In the genomic region with DNA sequence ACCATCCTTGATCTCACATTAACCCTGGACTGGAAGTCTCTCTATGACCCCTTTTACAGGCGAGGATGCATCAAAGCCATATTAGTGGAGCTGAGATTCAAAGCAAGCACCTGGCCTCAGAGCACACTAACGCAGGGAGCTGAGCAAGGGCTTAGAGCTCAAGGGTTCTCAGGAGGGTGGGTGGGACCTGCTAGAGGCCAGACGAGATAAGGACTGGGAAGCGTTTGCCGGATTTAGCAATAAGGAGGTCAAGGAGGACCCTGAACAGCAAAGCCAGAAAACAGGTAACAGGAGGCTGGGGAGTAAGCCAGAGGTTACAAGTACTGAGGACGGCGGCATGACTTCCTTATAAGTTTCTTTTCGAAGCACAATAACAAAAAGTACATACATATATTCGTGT, we compare ENCODE assay signal across 20 mouse cellular contexts. TPM values are rescaled to one million over a fixed set of nuclear protein-coding genes. Genes with fewer than 3 reads are reported as not detected.
DNase-seq lines count a peak whose midpoint lies in the region; ATAC-seq and TF ChIP-seq lines count a peak whose summit lies in the region.
"Had no signal": no experiment of that assay in that cellular context is flagged by ENCODE, and none has a peak within 500 bp of the region (broad histone marks: within the 10 kb centered on the region; RNA-seq: fewer than 3 reads in every experiment).

No protein-coding gene starts in this region.

- DNase-seq in embryonic facial prominence, embryonic 14.5 days (ENCODE audit: low spot score) = no peak
- no peak for DNase-seq in embryonic facial prominence, embryonic 10.5 days (ENCODE audit: low spot score)
- peak; percentile 56 to 79 for DNase-seq in lung, postnatal 4 days
- no peak for DNase-seq in adrenal gland, adult 2 months
- DNase-seq in kidney, adult 2 months = no peak
- DNase-seq: adrenal gland, postnatal 36 days; cerebellum, adult 11-12 months; gastrocnemius, postnatal 10 days; heart, adult 11 months; kidney, adult 9 months; kidney, postnatal 14 days; liver, embryonic 13.5 days had no signal

- no peak overlapping the region for H3K27ac ChIP-seq in embryonic facial prominence, embryonic 14.5 days (replicated peaks; ENCODE audit: low read depth, low read length)
- H3K27ac ChIP-seq in embryonic facial prominence, embryonic 10.5 days (replicated peaks) = no peak overlapping the region
- peak overlapping the region; percentile 79 for H3K27ac ChIP-seq in bone marrow macrophage, adult 2 months (ENCODE audit: insufficient read depth, low read depth, low read length)
- H3K27ac ChIP-seq in lung, embryonic 16.5 days (ENCODE audit: low read length) = peak overlapping the region; percentile 69
- H3K27ac ChIP-seq in kidney, adult 2 months (ENCODE audit: insufficient read depth, low read depth, low read length) = no peak overlapping the region
- H3K27ac ChIP-seq: forebrain, embryonic 15.5 days; hindbrain, embryonic 13.5 days; liver, embryonic 13.5 days; neural tube, embryonic 15.5 days had no signal

- H3K4me2 ChIP-seq in embryonic facial prominence, embryonic 14.5 days (ENCODE audit: low read depth, low read length) = no peak overlapping the region
- H3K4me2 ChIP-seq in lung, embryonic 16.5 days (ENCODE audit: low read depth, low read length) = peak overlapping the region; percentile 16; the same call in 1 of the 2 replicates
- H3K4me2 ChIP-seq: forebrain, embryonic 15.5 days; hindbrain, embryonic 13.5 days; liver, embryonic 13.5 days; neural tube, embryonic 15.5 days had no signal

- no peak overlapping the region for H3K4me3 ChIP-seq in embryonic facial prominence, embryonic 14.5 days (ENCODE audit: low read depth, low read length)
- no peak overlapping the region for H3K4me3 ChIP-seq in embryonic facial prominence, embryonic 10.5 days
- no peak overlapping the region for H3K4me3 ChIP-seq in bone marrow macrophage, adult 2 months (ENCODE audit: insufficient read depth, low read length)
- H3K4me3 ChIP-seq in lung, embryonic 16.5 days (ENCODE audit: low read length) = no peak overlapping the region
- H3K4me3 ChIP-seq in kidney, adult 2 months (ENCODE audit: insufficient read depth, low read depth, low read length) = no peak overlapping the region
- H3K4me3 ChIP-seq: forebrain, embryonic 15.5 days; hindbrain, embryonic 13.5 days; liver, embryonic 13.5 days; midbrain, embryonic 10.5 days; neural tube, embryonic 15.5 days had no signal

- no peaks in the 10 kb centered on the region for H3K27me3 ChIP-seq in embryonic facial prominence, embryonic 14.5 days (replicated peaks; ENCODE audit: control insufficient read depth, insufficient read depth, low read length)
- H3K27me3 ChIP-seq in embryonic facial prominence, embryonic 10.5 days (replicated peaks; ENCODE audit: low read depth, poor library complexity, severe bottlenecking) = no peaks in the 10 kb centered on the region
- no peaks in the 10 kb centered on the region for H3K27me3 ChIP-seq in lung, embryonic 16.5 days (ENCODE audit: control insufficient read depth, insufficient read depth, low read depth, low read length)
- no peaks in the 10 kb centered on the region for H3K27me3 ChIP-seq in kidney, adult 2 months (replicated peaks; ENCODE audit: control insufficient read depth, insufficient read depth, low read length)
- H3K27me3 ChIP-seq: forebrain, embryonic 15.5 days; hindbrain, embryonic 13.5 days; liver, embryonic 13.5 days; neural tube, embryonic 15.5 days had no signal

- TF ChIP-seq CTCF in bone marrow macrophage, adult 2 months (IDR thresholded peaks at IDR 0.05; ENCODE audit: low read depth, low read length) = no peak
- no peak for TF ChIP-seq CTCF in kidney, adult 2 months (conservative IDR thresholded peaks at IDR 0.05; ENCODE audit: insufficient read depth, insufficient read length, low read depth, low read length)

- TF ChIP-seq POLR2A in bone marrow macrophage, adult 2 months (IDR thresholded peaks at IDR 0.05; ENCODE audit: borderline replicate concordance, low read depth, low read length) = no peak
- no peak for TF ChIP-seq POLR2A in kidney, adult 2 months (IDR thresholded peaks at IDR 0.05; ENCODE audit: low read depth, low read length)

- no peaks in the 10 kb centered on the region for H3K36me3 ChIP-seq in embryonic facial prominence, embryonic 14.5 days (ENCODE audit: control insufficient read depth, insufficient read depth, low read length)
- no peaks in the 10 kb centered on the region for H3K36me3 ChIP-seq in embryonic facial prominence, embryonic 10.5 days (replicated peaks)
- H3K36me3 ChIP-seq in lung, embryonic 16.5 days (ENCODE audit: control insufficient read depth, insufficient read depth, low read length) = no peaks in the 10 kb centered on the region
- no peaks in the 10 kb centered on the region for H3K36me3 ChIP-seq in kidney, adult 2 months (ENCODE audit: control insufficient read depth, insufficient read depth, low read length)
- H3K36me3 ChIP-seq: forebrain, embryonic 15.5 days; hindbrain, embryonic 13.5 days; liver, embryonic 13.5 days; neural tube, embryonic 15.5 days had no signal

- H3K4me1 ChIP-seq in embryonic facial prominence, embryonic 14.5 days (ENCODE audit: control insufficient read depth, insufficient read depth, low read length) = peaks cover 9% of the 10 kb centered on the region
- peaks cover 36% of the 10 kb centered on the region for H3K4me1 ChIP-seq in embryonic facial prominence, embryonic 10.5 days
- H3K4me1 ChIP-seq in bone marrow macrophage, adult 2 months (ENCODE audit: control insufficient read depth, insufficient read depth, low read length) = peaks cover 64% of the 10 kb centered on the region
- peaks cover 32% of the 10 kb centered on the region for H3K4me1 ChIP-seq in lung, embryonic 16.5 days (replicated peaks; ENCODE audit: control insufficient read depth, insufficient read depth, low read length)
- H3K4me1 ChIP-seq in kidney, adult 2 months (ENCODE audit: control insufficient read depth, insufficient read depth, low read length) = peaks cover 15% of the 10 kb centered on the region

- H3K9me3 ChIP-seq in embryonic facial prominence, embryonic 14.5 days (ENCODE audit: control insufficient read depth, low read length) = no peaks in the 10 kb centered on the region
- H3K9me3 ChIP-seq in embryonic facial prominence, embryonic 10.5 days = no peaks in the 10 kb centered on the region
- no peaks in the 10 kb centered on the region for H3K9me3 ChIP-seq in lung, embryonic 16.5 days (ENCODE audit: control insufficient read depth, low read length)
- H3K9me3 ChIP-seq: forebrain, embryonic 15.5 days; hindbrain, embryonic 13.5 days; liver, embryonic 13.5 days; midbrain, embryonic 10.5 days; neural tube, embryonic 15.5 days had no signal

- no peak overlapping the region for H3K9ac ChIP-seq in embryonic facial prominence, embryonic 14.5 days (ENCODE audit: low read depth, low read length)
- no peak overlapping the region for H3K9ac ChIP-seq in lung, embryonic 16.5 days (ENCODE audit: low read length)
- H3K9ac ChIP-seq: forebrain, embryonic 15.5 days; hindbrain, embryonic 13.5 days; liver, embryonic 13.5 days; neural tube, embryonic 15.5 days had no signal

- 0 out of 2 replicates have a peak, but pooled peaks have one; percentile 17 for ATAC-seq in embryonic facial prominence, embryonic 14.5 days (ENCODE audit: low read depth)
- peak; percentile 29; the same call in 1 of the 2 replicates for ATAC-seq in lung, embryonic 16.5 days (ENCODE audit: low read depth)
- ATAC-seq: CD4-positive, CD25-positive, alpha-beta regulatory T cell, adult 4 months; forebrain, embryonic 15.5 days; inflammation-experienced regulatory T-cells, adult 6 months had no signal

- WGBS in embryonic facial prominence, embryonic 14.5 days = 77% methylated on average over 9 of the region's 9 CpGs
- WGBS in embryonic facial prominence, embryonic 10.5 days = 79% methylated on average over 9 of the region's 9 CpGs
- WGBS in lung, embryonic 16.5 days = 47% methylated on average over 9 of the region's 9 CpGs
- 88% methylated on average over 9 of the region's 9 CpGs for WGBS in kidney, adult 2 months

RNA-seq across cellular contexts. Expression of a gene that starts 10.8 kb away (rescaled TPM):
- 14.1 and 15.1 TPM in 2 replicates for polyA plus RNA-seq in embryonic facial prominence, embryonic 14.5 days (2014; fragmentation: Nextera tagmentation; extraction: Ambion mirVana)
- polyA plus RNA-seq in embryonic facial prominence, embryonic 10.5 days (2016; fragmentation: Nextera tagmentation; extraction: Ambion mirVana) = 6.4 and 7.9 TPM in 2 replicates
- polyA plus RNA-seq in bone marrow macrophage, adult 2 months (2012; ENCODE audit: insufficient read depth, insufficient read length, missing spikeins) = 29.7 and 33.3 TPM in 2 replicates
- 6.9 and 7.7 TPM in 2 replicates for polyA plus RNA-seq in lung, embryonic 16.5 days (2015; fragmentation: Nextera tagmentation; extraction: Ambion mirVana)
- total RNA-seq in adrenal gland, adult 2 months (2021) = 1 to 10 TPM; 5.3 to 6.6 TPM
- polyA plus RNA-seq in adrenal gland, adult 2 months (2012; rRNA removed) = 0.90 and 2.4 TPM in 2 replicates
- 4.8 and 5.2 TPM in 2 replicates for polyA plus RNA-seq in kidney, adult 2 months (2012; rRNA removed)

RNA-seq across cellular contexts. Expression of a gene that starts 15.1 kb away (rescaled TPM):
- polyA plus RNA-seq in embryonic facial prominence, embryonic 14.5 days (2014; fragmentation: Nextera tagmentation; extraction: Ambion mirVana) = 34.3 and 40.6 TPM in 2 replicates
- 91.2 and 92.7 TPM in 2 replicates for polyA plus RNA-seq in embryonic facial prominence, embryonic 10.5 days (2016; fragmentation: Nextera tagmentation; extraction: Ambion mirVana)
- polyA plus RNA-seq in bone marrow macrophage, adult 2 months (2012; ENCODE audit: insufficient read depth, insufficient read length, missing spikeins) = 24.6 and 29.5 TPM in 2 replicates
- 46.9 and 47.7 TPM in 2 replicates for polyA plus RNA-seq in lung, embryonic 16.5 days (2015; fragmentation: Nextera tagmentation; extraction: Ambion mirVana)
- total RNA-seq in adrenal gland, adult 2 months (2021) = 10 to 100 TPM; 16.1 to 18.0 TPM
- 5.0 and 6.7 TPM in 2 replicates for polyA plus RNA-seq in adrenal gland, adult 2 months (2012; rRNA removed)
- polyA plus RNA-seq in kidney, adult 2 months (2012; rRNA removed) = 5.7 and 7.5 TPM in 2 replicates

Comparison
In these comparisons a context has a peak if more than half of its experiments do, and no peak if none do; other contexts are left out.
1. DNase-seq: peak in lung, postnatal 4 days (2 of 2); none in embryonic facial prominence, embryonic 14.5 days (single experiment), embryonic facial prominence, embryonic 10.5 days (single experiment), adrenal gland, adult 2 months (single experiment) and kidney, adult 2 months (single experiment).
2. H3K27ac ChIP-seq: peak in bone marrow macrophage, adult 2 months (single experiment) and lung, embryonic 16.5 days (single experiment); none in embryonic facial prominence, embryonic 14.5 days (single experiment), embryonic facial prominence, embryonic 10.5 days (single experiment) and kidney, adult 2 months (single experiment).